Mouse (Mus musculus) CH12.LX (cell line): ENCODE measurements around the gene Ffar1. TPM values are rescaled to one million over a fixed set of nuclear protein-coding genes. Genes with fewer than 3 reads are reported as not detected.

ENCODE experiments used
- DNase-seq: peaks from one replicate; pipeline ENCODE4 v3.0.0-alpha.2; 2013; ENCODE audit errors: extremely low read depth
- H3K27ac ChIP-seq: 2 replicates; pipeline ENCODE4 v1.5.1; 2012; ENCODE audit warnings: low read depth, mild to moderate bottlenecking, control low read depth, moderate library complexity; ENCODE audit not compliant: insufficient read depth
- H3K27me3 ChIP-seq: replicated peaks from 2 replicates; pipeline ENCODE3; 2012; ENCODE audit warnings: inconsistent platforms
- H3K36me3 ChIP-seq, 2 experiments: replicated peaks in 1 of 2; 2 replicates each; pipeline versions ENCODE3 to v1.6.1; 2012; ENCODE audit warnings: inconsistent platforms in 1 of 2, low read length in 1 of 2, mild to moderate bottlenecking in 1 of 2, mixed read lengths in 1 of 2, moderate library complexity in 1 of 2; ENCODE audit not compliant: control insufficient read depth in 1 of 2, insufficient read depth in 1 of 2
- H3K4me1 ChIP-seq, 2 experiments: 2 replicates each; pipeline ENCODE4 v1.6.1; 2012; ENCODE audit warnings: inconsistent platforms in 1 of 2, moderate library complexity in 1 of 2; ENCODE audit not compliant: insufficient read depth in 2 of 2, control insufficient read depth in 1 of 2
- H3K4me2 ChIP-seq: 2 replicates; pipeline ENCODE4 v1.6.1; 2012; ENCODE audit warnings: low read depth, mild to moderate bottlenecking, control low read depth; ENCODE audit not compliant: poor library complexity, insufficient read depth, severe bottlenecking
- H3K4me3 ChIP-seq, 3 experiments: fragments of 150-350 bp in 1 of 3; sonication (generic) in 1 of 3; replicated peaks in 1 of 3; 2 replicates each; pipeline versions ENCODE3 to v1.5.1; 2011 to 2012; ENCODE audit warnings: low read depth in 2 of 3, low read length in 2 of 3, mild to moderate bottlenecking in 2 of 3, moderate library complexity in 2 of 3, control low read depth in 1 of 3, improper control_type of control experiment in 1 of 3, inconsistent platforms in 1 of 3, mixed read lengths in 1 of 3; ENCODE audit not compliant: poor library complexity in 1 of 3
- H3K79me2 ChIP-seq: replicated peaks from 2 replicates; pipeline ENCODE4 v1.6.1; 2012; ENCODE audit warnings: mild to moderate bottlenecking, moderate library complexity; ENCODE audit not compliant: control insufficient read depth, poor library complexity, insufficient read depth, severe bottlenecking; ENCODE audit errors: extremely low read depth
- H3K9ac ChIP-seq: 2 replicates; pipeline ENCODE4 v1.6.1; 2012; ENCODE audit warnings: low read depth, mild to moderate bottlenecking, control low read depth, moderate library complexity; ENCODE audit not compliant: insufficient read depth
- H3K9me3 ChIP-seq: replicated peaks from 2 replicates; pipeline ENCODE3; 2012; ENCODE audit warnings: low read length, inconsistent platforms, mixed read lengths
- BHLHE40 ChIP-seq: IDR thresholded peaks from 2 replicates; pipeline ENCODE4 v1.6.1; 2011; ENCODE audit warnings: mild to moderate bottlenecking, low read depth, low read length, improper control_type of control experiment
- CHD1 ChIP-seq: IDR thresholded peaks from 2 replicates; pipeline ENCODE4 v1.6.1; 2012; ENCODE audit warnings: low read depth, low read length, improper control_type of control experiment, inconsistent platforms
- ELF1 ChIP-seq: IDR thresholded peaks from 2 replicates; pipeline ENCODE4 v1.6.1; 2014; ENCODE audit warnings: low read depth, mild to moderate bottlenecking, inconsistent platforms, low read length, improper control_type of control experiment
- EP300 ChIP-seq: IDR thresholded peaks from 2 replicates; pipeline ENCODE4 v1.6.1; 2011; ENCODE audit warnings: low read length, improper control_type of control experiment
- ETS1 ChIP-seq: conservative IDR thresholded peaks from 2 replicates; pipeline ENCODE4 v1.6.1; 2012; ENCODE audit warnings: low read depth, mild to moderate bottlenecking, inconsistent platforms, low read length, improper control_type of control experiment, moderate library complexity
- GABPA ChIP-seq: IDR thresholded peaks from 2 replicates; pipeline ENCODE4 v1.6.1; 2012; ENCODE audit warnings: low read depth, low read length, improper control_type of control experiment, inconsistent platforms; ENCODE audit not compliant: insufficient replicate concordance
- MAFK ChIP-seq: IDR thresholded peaks from 2 replicates; pipeline ENCODE4 v1.6.1; 2011; ENCODE audit warnings: low read length, improper control_type of control experiment; ENCODE audit not compliant: insufficient replicate concordance
- MYC ChIP-seq: IDR thresholded peaks from 2 replicates; pipeline ENCODE4 v1.6.1; 2011; ENCODE audit warnings: low read depth, mild to moderate bottlenecking, improper control_type of control experiment, low read length
- NELFE ChIP-seq: IDR thresholded peaks from 2 replicates; pipeline ENCODE4 v1.6.1; 2011; ENCODE audit warnings: low read depth, low read length, improper control_type of control experiment
- PAX5 ChIP-seq: IDR thresholded peaks from 2 replicates; pipeline ENCODE4 v1.6.1; 2012; ENCODE audit warnings: low read length, inconsistent platforms, mixed read lengths
- SMC3 ChIP-seq: IDR thresholded peaks from 2 replicates; pipeline ENCODE4 v1.6.1; 2011; ENCODE audit warnings: low read depth, low read length, improper control_type of control experiment
- TBP ChIP-seq: conservative IDR thresholded peaks from 2 replicates; pipeline ENCODE4 v1.6.1; 2011; ENCODE audit warnings: low read depth, low read length, improper control_type of control experiment
- UBTF ChIP-seq: IDR thresholded peaks from 2 replicates; pipeline ENCODE4 v1.6.1; 2012; ENCODE audit warnings: low read depth, mild to moderate bottlenecking, inconsistent platforms, low read length, improper control_type of control experiment, moderate library complexity
- USF1 ChIP-seq: IDR thresholded peaks from 2 replicates; pipeline ENCODE4 v1.6.1; 2014; ENCODE audit warnings: low read depth, mild to moderate bottlenecking, inconsistent platforms, low read length, improper control_type of control experiment
- USF2 ChIP-seq: conservative IDR thresholded peaks from 2 replicates; pipeline ENCODE4 v1.6.1; 2011; ENCODE audit warnings: low read depth, low read length, improper control_type of control experiment
- ZC3H11A ChIP-seq: IDR thresholded peaks from 2 replicates; pipeline ENCODE4 v1.6.1; 2012; ENCODE audit warnings: low read depth, mild to moderate bottlenecking, inconsistent platforms, low read length, improper control_type of control experiment
- ZKSCAN1 ChIP-seq: IDR thresholded peaks from 2 replicates; pipeline ENCODE4 v1.6.1; 2012; ENCODE audit warnings: low read depth, inconsistent platforms, low read length, improper control_type of control experiment, borderline replicate concordance
- ZMIZ1 ChIP-seq: IDR thresholded peaks from 2 replicates; pipeline ENCODE4 v1.6.1; 2012; ENCODE audit warnings: low read depth, mild to moderate bottlenecking, inconsistent platforms, low read length, improper control_type of control experiment
- ZNF384 ChIP-seq: IDR thresholded peaks from 2 replicates; pipeline ENCODE4 v1.6.1; 2012; ENCODE audit warnings: low read depth, low read length, improper control_type of control experiment, inconsistent platforms
- dilution Hi-C: fragments of 300-500 bp; cut with MboI; formaldehyde crosslinking; loops from 2 replicates; pipeline ENCODE4 v1.14.3; 2020; ENCODE audit warnings: low sequenced_read_pairs; ENCODE audit not compliant: extremely low pct_unique_long_range_greater_than_20kb, extremely low pct_ligation_motif_present
- in situ Hi-C: fragments of 300-500 bp; cut with MboI; formaldehyde crosslinking; loops from 3 replicates; pipeline ENCODE4 v1.14.3; 2019; ENCODE audit warnings: low sequenced_read_pairs, low pct_ligation_motif_present, low pct_unique_long_range_greater_than_20kb, mixed read lengths
- polyA plus RNA-seq: library from polyadenylated mRNA; unstranded; fragments of >175 nt; gene quantifications from 2 replicates; pipeline ENCODE4 v1.2.1, GENCODE M21; 2012; ENCODE audit warnings: low read depth; ENCODE audit not compliant: insufficient read length
- total RNA-seq, 2 experiments: library from RNA; depleted of rRNA; stranded (reverse); fragments of 300-350 nt in 1 of 2; fragments of >200 nt in 1 of 2; gene quantifications; 2 replicates each; pipeline ENCODE4 v1.2.3; 2012 to 2014

The Ffar1 gene
- total and polyA plus RNA-seq, 3 experiments, result 0.34 to 17.2 (median 1.2) TPM

DNA sequence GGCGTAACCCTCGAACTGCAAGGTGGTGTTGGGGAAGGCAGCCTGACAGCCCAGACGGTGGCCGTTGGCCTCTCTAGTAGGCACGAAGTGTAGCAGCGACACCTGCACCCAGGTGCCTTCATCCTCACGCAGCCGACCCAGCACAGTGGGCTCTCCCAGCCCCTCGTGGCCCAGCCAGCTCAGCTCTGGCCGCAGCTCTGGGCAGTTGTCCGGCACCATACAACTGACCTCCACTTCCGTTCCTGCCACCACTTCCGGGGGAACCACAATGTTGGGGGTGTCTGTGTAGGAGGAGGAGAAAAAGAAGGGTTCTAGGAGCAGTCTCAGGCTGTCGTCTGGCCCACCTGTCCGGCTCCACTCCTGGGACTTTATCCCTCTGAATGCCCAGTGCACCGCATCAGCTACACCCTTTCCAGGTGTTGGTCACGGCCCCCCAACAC lies 47.6 kb upstream of the Ffar1 start:
- no peak for DNase-seq
- H3K27ac ChIP-seq, result no peak overlapping the region
- no peak overlapping the region for H3K4me2 ChIP-seq
- no peaks in the 10 kb centered on the region for H3K79me2 ChIP-seq
- H3K9ac ChIP-seq, result no peak overlapping the region
- in situ Hi-C loops (no loop called here), dilution Hi-C loops (no loop called here)
- TF ChIP-seq UBTF (no peak), BHLHE40 (no peak), CHD1 (no peak), GABPA (no peak), ZNF384 (no peak), ZKSCAN1 (no peak), TBP (no peak), NELFE (no peak), MYC (no peak), ELF1 (no peak), EP300 (no peak), USF1 (no peak)
- peaks cover 0 to 9% of the 10 kb centered on the region in 2 experiments; a peak in 2 of 4 replicates for H3K4me1 ChIP-seq
- H3K9me3 ChIP-seq, result no peaks in the 10 kb centered on the region
- H3K27me3 ChIP-seq, result peaks cover 2% of the 10 kb centered on the region
- no peaks in the 10 kb centered on the region for H3K36me3 ChIP-seq
- no peak overlapping the region for H3K4me3 ChIP-seq

DNA sequence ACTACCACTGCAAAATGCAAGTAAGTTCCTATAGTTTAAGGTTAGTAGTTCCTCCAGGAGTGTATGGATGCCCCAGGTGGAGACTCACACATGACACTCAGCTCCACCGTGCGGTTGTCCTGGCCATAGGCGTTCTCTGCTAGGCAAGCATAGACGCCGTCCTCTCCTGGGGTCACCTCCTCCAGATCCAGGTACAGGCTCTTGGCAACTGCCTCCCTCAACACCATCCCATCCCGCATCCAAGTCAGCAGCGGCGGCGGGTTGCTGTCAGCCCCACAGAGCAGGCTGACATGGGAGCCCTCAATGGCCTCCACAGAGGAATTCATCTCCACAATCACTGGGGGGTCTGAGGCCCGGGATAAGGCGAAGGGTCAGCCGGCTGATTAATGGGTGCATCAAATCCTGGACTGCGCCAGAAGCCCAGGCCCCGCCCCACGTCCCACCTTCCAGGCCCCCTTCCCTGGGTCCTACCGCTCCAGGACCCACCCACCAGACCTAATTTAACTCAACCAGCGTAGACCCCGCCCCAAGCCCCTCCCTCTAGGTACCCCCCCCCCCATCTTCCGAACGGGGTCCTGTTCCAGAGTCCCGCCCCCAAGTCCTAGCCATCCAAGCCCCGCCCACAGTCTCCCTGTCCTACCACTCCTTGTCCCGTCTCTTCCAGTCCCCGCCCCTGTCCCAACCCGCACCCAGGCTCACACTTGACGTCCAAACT lies 47.1 kb upstream of the Ffar1 start:
- Histone ChIP-seq H3K4me2 (no peak overlapping the region), H3K9ac (no peak overlapping the region), H3K9me3 (no peaks in the 10 kb centered on the region), H3K36me3 (no peaks in the 10 kb centered on the region), H3K79me2 (no peaks in the 10 kb centered on the region), H3K27ac (no peak overlapping the region), H3K4me3 (no peak overlapping the region), H3K4me1 (peaks cover 0 to 13% of the 10 kb centered on the region in 2 experiments; a peak in 2 of 4 replicates), H3K27me3 (peaks cover 2% of the 10 kb centered on the region)
- dilution Hi-C loops, result no loop called here
- in situ Hi-C loops, result no loop called here
- DNase-seq, result no peak
- TF ChIP-seq SMC3, result no peak
- TF ChIP-seq ZMIZ1, result no peak
- no peak for TF ChIP-seq USF2
- TF ChIP-seq ETS1, result no peak
- TF ChIP-seq ZC3H11A, result no peak
- no peak for TF ChIP-seq PAX5
- no peak for TF ChIP-seq UBTF
- TF ChIP-seq MAFK, result no peak
